Mouse (Mus musculus) hindbrain, embryonic 15.5 days (tissue): Measurements from ENCODE around the gene Ascl1. TPM values are rescaled to one million over a fixed set of nuclear protein-coding genes. Genes with fewer than 3 reads are reported as not detected.
A peak's percentile ranks its signal among the peaks of the same experiment; 100 is the strongest.

Experiments used
- ATAC-seq: fragments of 200-750 bp; cut with Nextera tagmentation; 2 replicates; pipeline ENCODE4 v1.8.0; 2017; ENCODE audit warnings: low read depth, moderate number of reproducible peaks, moderate TSS enrichment; ENCODE audit not compliant: low FRiP score
- H3K27ac ChIP-seq: fragments of 300-500 bp; sonication (generic); replicated peaks from 2 replicates; pipeline ENCODE4 v1.5.1; 2015; ENCODE audit warnings: mild to moderate bottlenecking, inconsistent platforms
- H3K27me3 ChIP-seq: fragments of 300-500 bp; sonication (generic); 2 replicates; pipeline ENCODE4 v1.6.1; 2015; ENCODE audit warnings: control low read depth, inconsistent platforms
- H3K36me3 ChIP-seq: fragments of 300-500 bp; sonication (generic); 2 replicates; pipeline ENCODE4 v1.6.1; 2015; ENCODE audit warnings: control low read depth, inconsistent platforms
- H3K4me1 ChIP-seq: fragments of 300-500 bp; sonication (generic); replicated peaks from 2 replicates; pipeline ENCODE4 v1.6.1; 2015; ENCODE audit warnings: control low read depth, inconsistent platforms
- H3K4me2 ChIP-seq: fragments of 300-500 bp; sonication (generic); 2 replicates; pipeline ENCODE4 v1.6.1; 2015; ENCODE audit warnings: moderate library complexity, mild to moderate bottlenecking, inconsistent platforms
- H3K4me3 ChIP-seq: fragments of 300-500 bp; sonication (generic); 2 replicates; pipeline ENCODE4 v1.5.1; 2015; ENCODE audit warnings: mild to moderate bottlenecking, inconsistent platforms
- H3K9ac ChIP-seq: fragments of 300-500 bp; sonication (generic); 2 replicates; pipeline ENCODE4 v1.6.1; 2015; ENCODE audit warnings: inconsistent platforms
- H3K9me3 ChIP-seq: fragments of 300-500 bp; sonication (generic); 2 replicates; pipeline ENCODE4 v1.6.1; 2016; ENCODE audit warnings: control low read depth, inconsistent platforms
- WGBS: fragments of 180-500 bp; shearing (Covaris S2); methylation state at CpG from one replicate; pipeline ENCODE4 v1.1.7; 2015; 5-methylcytosine and 5-hydroxymethylcytosine counted together
- polyA plus RNA-seq: library from polyadenylated mRNA; unstranded; fragments of >200 nt; fragmentation: Nextera tagmentation; extraction: Ambion mirVana; gene quantifications from 2 replicates; pipeline ENCODE4 v1.2.1, GENCODE M21; 2015

Gene Ascl1
- polyA plus RNA-seq, result 11.1 and 14.2 TPM in 2 replicates

GRCm38 (mm10) chr10:87493576-87493975 lies at the start of gene Ascl1:
TSS of gene Ascl1 (minus strand) at chr10:87493660.
- Histone ChIP-seq H3K9me3 (0 out of 2 replicates have a peak, but pooled peaks cover 3% of the 10 kb centered on the region), H3K4me1 (peaks cover 53% of the 10 kb centered on the region), H3K9ac (peak within 1 kb of the TSS; percentile 71), H3K27me3 (peaks cover 20% of the 10 kb centered on the region; the same call in 1 of the 2 replicates), H3K4me3 (peak within 1 kb of the TSS; percentile 82), H3K27ac (peak within 1 kb of the TSS; percentile 89), H3K36me3 (no peaks in the 10 kb centered on the region), H3K4me2 (peak within 1 kb of the TSS; percentile 94)
- ATAC-seq, result peak; percentile 54
- WGBS, result under 1% methylated on average over 32 of the region's 34 CpGs

- Histone ChIP-seq H3K27ac (no peak overlapping the region), H3K27me3 (no peaks in the 10 kb centered on the region), H3K36me3 (no peaks in the 10 kb centered on the region), H3K4me2 (no peak overlapping the region), H3K9me3 (no peaks in the 10 kb centered on the region), H3K9ac (no peak overlapping the region), H3K4me1 (no peaks in the 10 kb centered on the region), H3K4me3 (no peak overlapping the region)
- no peak for ATAC-seq
- WGBS, result 86% methylated on average over 1 of the region's 1 CpGs
Measured at GRCm38 (mm10) chr10:87534172-87534571, 40.7 kb upstream of the Ascl1 start.

GRCm38 (mm10) chr10:87521646-87522045 lies 28.2 kb upstream of the Ascl1 start, which contains the start of gene Pah:
TSS of gene Pah (plus strand) at chr10:87521795.
- Histone ChIP-seq H3K9me3 (no peaks in the 10 kb centered on the region), H3K4me3 (no peak within 1 kb of the TSS), H3K4me2 (no peak within 1 kb of the TSS), H3K36me3 (no peaks in the 10 kb centered on the region), H3K9ac (no peak within 1 kb of the TSS), H3K27ac (no peak within 1 kb of the TSS), H3K27me3 (no peaks in the 10 kb centered on the region), H3K4me1 (no peaks in the 10 kb centered on the region)
- WGBS, result 93% methylated on average over 5 of the region's 5 CpGs
- ATAC-seq, result no peak

- Histone ChIP-seq H3K27me3 (no peaks in the 10 kb centered on the region), H3K27ac (no peak overlapping the region), H3K36me3 (no peaks in the 10 kb centered on the region), H3K4me2 (no peak overlapping the region), H3K4me3 (no peak overlapping the region), H3K9ac (no peak overlapping the region), H3K9me3 (no peaks in the 10 kb centered on the region), H3K4me1 (no peaks in the 10 kb centered on the region)
- ATAC-seq, result no peak
- WGBS, result 72% methylated on average over 4 of the region's 4 CpGs
Measured at GRCm38 (mm10) chr10:87520401-87521116, 27.1 kb upstream of the Ascl1 start.

GRCm38 (mm10) chr10:87518585-87518984 lies 25.1 kb upstream of the Ascl1 start:
- 78% methylated on average over 2 of the region's 2 CpGs for WGBS
- no peak for ATAC-seq
- no peaks in the 10 kb centered on the region for H3K9me3 ChIP-seq

GRCm38 (mm10) chr10:87513052-87513451 lies 19.6 kb upstream of the Ascl1 start:
- no peaks in the 10 kb centered on the region for H3K36me3 ChIP-seq
- no peak overlapping the region for H3K4me3 ChIP-seq
- H3K27ac ChIP-seq, result no peak overlapping the region
- no peaks in the 10 kb centered on the region for H3K27me3 ChIP-seq
- no peak overlapping the region for H3K4me2 ChIP-seq
- H3K4me1 ChIP-seq, result no peaks in the 10 kb centered on the region
- no peak overlapping the region for H3K9ac ChIP-seq
- H3K9me3 ChIP-seq, result no peaks in the 10 kb centered on the region
- no peak for ATAC-seq

More at GRCm38 (mm10) chr10:87518585-87518984, 25.1 kb upstream of the Ascl1 start:
- Histone ChIP-seq H3K4me3 (no peak overlapping the region), H3K4me2 (no peak overlapping the region), H3K9ac (no peak overlapping the region), H3K27me3 (no peaks in the 10 kb centered on the region), H3K36me3 (no peaks in the 10 kb centered on the region), H3K27ac (no peak overlapping the region), H3K4me1 (no peaks in the 10 kb centered on the region)

GRCm38 (mm10) chr10:87508581-87508980 lies 15.1 kb upstream of the Ascl1 start:
- H3K4me3 ChIP-seq, result no peak overlapping the region
- no peak overlapping the region for H3K27ac ChIP-seq
- no peak for ATAC-seq
- WGBS, result 92% methylated on average over 4 of the region's 4 CpGs
- no peaks in the 10 kb centered on the region for H3K36me3 ChIP-seq
- H3K9me3 ChIP-seq, result no peaks in the 10 kb centered on the region
- H3K4me1 ChIP-seq, result no peaks in the 10 kb centered on the region
- peaks cover 2% of the 10 kb centered on the region; the same call in 1 of the 2 replicates for H3K27me3 ChIP-seq
- no peak overlapping the region for H3K4me2 ChIP-seq
- no peak overlapping the region for H3K9ac ChIP-seq

GRCm38 (mm10) chr10:87503946-87504345 lies 10.5 kb upstream of the Ascl1 start:
- peaks cover 5% of the 10 kb centered on the region; the same call in 1 of the 2 replicates for H3K27me3 ChIP-seq
- H3K4me3 ChIP-seq, result no peak overlapping the region
- peak overlapping the region; percentile 30 for H3K4me2 ChIP-seq
- H3K9me3 ChIP-seq, result no peaks in the 10 kb centered on the region
- no peak overlapping the region for H3K27ac ChIP-seq
- no peaks in the 10 kb centered on the region for H3K36me3 ChIP-seq
- H3K4me1 ChIP-seq, result peaks cover 15% of the 10 kb centered on the region
- 0 out of 2 replicates have a peak, but pooled peaks have one; percentile 25 for ATAC-seq
- H3K9ac ChIP-seq, result no peak overlapping the region
- WGBS, result under 1% methylated on average over 10 of the region's 10 CpGs

GRCm38 (mm10) chr10:87502283-87502682 lies 8.8 kb upstream of the Ascl1 start:
- 9% methylated on average over 5 of the region's 5 CpGs for WGBS
- H3K27ac ChIP-seq, result no peak overlapping the region
- H3K4me2 ChIP-seq, result peak overlapping the region; percentile 51; the same call in 1 of the 2 replicates
- no peaks in the 10 kb centered on the region for H3K36me3 ChIP-seq
- peaks cover 15% of the 10 kb centered on the region for H3K4me1 ChIP-seq
- 0 out of 2 replicates have a peak, but pooled peaks cover 3% of the 10 kb centered on the region for H3K9me3 ChIP-seq
- peak; percentile 54; the same call in 1 of the 2 replicates for ATAC-seq
- H3K4me3 ChIP-seq, result no peak overlapping the region
- peaks cover 11% of the 10 kb centered on the region; the same call in 1 of the 2 replicates for H3K27me3 ChIP-seq
- H3K9ac ChIP-seq, result no peak overlapping the region

- Histone ChIP-seq H3K4me1 (peaks cover 15% of the 10 kb centered on the region), H3K4me2 (peak overlapping the region; percentile 51), H3K4me3 (no peak overlapping the region), H3K9ac (no peak overlapping the region), H3K36me3 (no peaks in the 10 kb centered on the region), H3K9me3 (0 out of 2 replicates have a peak, but pooled peaks cover 3% of the 10 kb centered on the region), H3K27ac (no peak overlapping the region), H3K27me3 (peaks cover 17% of the 10 kb centered on the region; the same call in 1 of the 2 replicates)
- ATAC-seq, result peak; percentile 36; the same call in 1 of the 2 replicates
- 1% methylated on average over 7 of the region's 7 CpGs for WGBS
Measured at GRCm38 (mm10) chr10:87501659-87502042, 8.2 kb upstream of the Ascl1 start.

GRCm38 (mm10) chr10:87500926-87501658 lies 7.6 kb upstream of the Ascl1 start:
- 5% methylated on average over 20 of the region's 20 CpGs for WGBS
- Histone ChIP-seq H3K4me2 (peak overlapping the region; percentile 51), H3K9me3 (0 out of 2 replicates have a peak, but pooled peaks cover 3% of the 10 kb centered on the region), H3K27me3 (peaks cover 17% of the 10 kb centered on the region; the same call in 1 of the 2 replicates), H3K4me1 (peaks cover 15% of the 10 kb centered on the region), H3K9ac (0 out of 2 replicates have a peak overlapping the region, but pooled peaks have one; percentile 18), H3K36me3 (no peaks in the 10 kb centered on the region), H3K27ac (no peak overlapping the region), H3K4me3 (peak overlapping the region; percentile 22)
- ATAC-seq, result peak; percentile 25; the same call in 1 of the 2 replicates

GRCm38 (mm10) chr10:87497056-87497455 lies 3.6 kb upstream of the Ascl1 start:
- no peak overlapping the region for H3K9ac ChIP-seq
- no peak overlapping the region for H3K4me3 ChIP-seq
- peaks cover 20% of the 10 kb centered on the region; the same call in 1 of the 2 replicates for H3K27me3 ChIP-seq
- H3K9me3 ChIP-seq, result 0 out of 2 replicates have a peak, but pooled peaks cover 3% of the 10 kb centered on the region
- H3K36me3 ChIP-seq, result no peaks in the 10 kb centered on the region
- no peak for ATAC-seq
- no peak overlapping the region for H3K4me2 ChIP-seq
- 91% methylated on average over 2 of the region's 2 CpGs for WGBS
- H3K27ac ChIP-seq, result no peak overlapping the region
- H3K4me1 ChIP-seq, result peaks cover 38% of the 10 kb centered on the region
